Mouse (Mus musculus): ENCODE results near the gene Ly6g5c. TPM values are rescaled to one million over a fixed set of nuclear protein-coding genes. Genes with fewer than 3 reads are reported as not detected.

Gene Ly6g5c
- polyA plus RNA-seq, 1 experiment from 2014 or later, result not detected

GRCm38 (mm10) chr17:35088825-35089644, 19.0 kb upstream of the Ly6g5c start, which contains the start of gene Abhd16a:
Gene Abhd16a (plus strand): TSS chr17:35089263.
- Histone ChIP-seq H3K36me3 (ENCODE audit: control insufficient read depth, insufficient read depth, low read length) (peaks cover 2% of the 10 kb centered on the region; the same call in 1 of the 2 replicates), H3K4me1 (ENCODE audit: control insufficient read depth, insufficient read depth, low read length) (peaks cover 5% of the 10 kb centered on the region), H3K4me3 (ENCODE audit: low read depth, low read length) (peak within 1 kb of the TSS; percentile 60), H3K27ac (ENCODE audit: low read depth, low read length) (peak within 1 kb of the TSS; percentile 94), H3K9me3 (ENCODE audit: control insufficient read depth, low read length) (no peaks in the 10 kb centered on the region), H3K9ac (ENCODE audit: low read length) (peak within 1 kb of the TSS; percentile 92), H3K4me2 (peak within 1 kb of the TSS; percentile 47), H3K27me3 (ENCODE audit: control insufficient read depth, insufficient read depth, low read length) (no peaks in the 10 kb centered on the region)
- 4% methylated on average over 65 of the region's 67 CpGs for WGBS
- DNase-seq (ENCODE audit: low spot score, missing footprints), result peak; percentile 99
- peak; percentile 98 for ATAC-seq (ENCODE audit: low FRiP score)

- DNase-seq (ENCODE audit: low spot score, missing footprints) (no peak), ATAC-seq (ENCODE audit: low FRiP score) (no peak)
- 82% methylated on average over 8 of the region's 8 CpGs for WGBS
- Histone ChIP-seq H3K4me3 (ENCODE audit: low read depth, low read length) (peak overlapping the region; percentile 60), H3K9ac (ENCODE audit: low read length) (peak overlapping the region; percentile 92; the same call in 1 of the 2 replicates), H3K36me3 (ENCODE audit: control insufficient read depth, insufficient read depth, low read length) (peaks cover 2% of the 10 kb centered on the region; the same call in 1 of the 2 replicates), H3K4me2 (peak overlapping the region; percentile 47), H3K9me3 (ENCODE audit: control insufficient read depth, low read length) (no peaks in the 10 kb centered on the region), H3K4me1 (ENCODE audit: control insufficient read depth, insufficient read depth, low read length) (peaks cover 5% of the 10 kb centered on the region), H3K27me3 (ENCODE audit: control insufficient read depth, insufficient read depth, low read length) (no peaks in the 10 kb centered on the region), H3K27ac (ENCODE audit: low read depth, low read length) (no peak overlapping the region)
These were observed 17.7 kb upstream of the Ly6g5c start for GRCm38 (mm10) chr17:35090166-35090932.

DNA sequence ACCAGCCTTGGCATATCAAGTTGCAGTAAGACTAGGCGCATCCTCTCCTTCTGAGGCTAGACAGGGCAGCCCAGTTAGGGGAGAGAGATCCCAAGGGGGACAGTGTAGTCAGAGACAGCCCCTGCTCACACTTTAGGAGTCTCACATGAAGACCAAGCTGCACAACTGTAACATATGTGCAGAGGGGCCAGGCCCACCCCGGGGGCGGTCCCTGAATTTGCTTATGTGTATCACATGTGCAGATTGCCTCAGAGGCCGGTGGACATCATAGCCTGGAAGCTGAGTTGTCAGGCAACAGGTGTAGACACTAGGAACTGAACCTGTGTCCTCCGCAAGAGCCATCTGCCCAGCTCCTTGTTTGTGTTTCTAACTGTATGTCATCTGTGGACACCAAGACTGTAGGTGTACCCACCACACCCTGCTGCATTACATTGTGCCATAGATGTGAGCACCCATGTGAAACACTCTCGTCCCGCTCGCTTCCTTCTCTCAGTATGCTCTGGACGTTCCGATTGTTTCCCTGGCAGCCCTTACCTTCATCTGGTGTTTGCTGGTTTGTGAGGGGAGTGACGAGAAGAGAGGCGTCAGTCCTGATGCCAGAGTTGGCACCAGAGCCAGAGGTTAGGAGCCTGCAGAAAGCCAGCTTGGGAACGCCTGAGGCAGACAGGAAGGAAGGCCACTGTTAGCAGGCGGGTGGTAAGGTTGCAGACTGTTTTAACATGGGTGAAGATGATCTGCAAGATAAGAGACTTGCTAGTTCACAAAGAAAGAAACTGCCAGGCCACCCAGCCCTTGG, 15.5 kb upstream of the Ly6g5c start:
- Histone ChIP-seq H3K9ac (ENCODE audit: low read length) (no peak overlapping the region), H3K4me1 (ENCODE audit: control insufficient read depth, insufficient read depth, low read length) (peaks cover 5% of the 10 kb centered on the region), H3K4me2 (no peak overlapping the region), H3K9me3 (ENCODE audit: control insufficient read depth, low read length) (no peaks in the 10 kb centered on the region), H3K27ac (ENCODE audit: low read depth, low read length) (no peak overlapping the region), H3K4me3 (ENCODE audit: low read depth, low read length) (no peak overlapping the region), H3K27me3 (ENCODE audit: control insufficient read depth, insufficient read depth, low read length) (no peaks in the 10 kb centered on the region), H3K36me3 (ENCODE audit: control insufficient read depth, insufficient read depth, low read length) (peaks cover 5% of the 10 kb centered on the region; the same call in 1 of the 2 replicates)
- WGBS, result 88% methylated on average over 14 of the region's 14 CpGs
- DNase-seq (ENCODE audit: low spot score, missing footprints) (no peak), ATAC-seq (ENCODE audit: low FRiP score) (no peak)

- Histone ChIP-seq H3K4me1 (ENCODE audit: control insufficient read depth, insufficient read depth, low read length) (peaks cover 5% of the 10 kb centered on the region), H3K36me3 (ENCODE audit: control insufficient read depth, insufficient read depth, low read length) (peaks cover 5% of the 10 kb centered on the region; the same call in 1 of the 2 replicates), H3K9ac (ENCODE audit: low read length) (no peak overlapping the region), H3K9me3 (ENCODE audit: control insufficient read depth, low read length) (no peaks in the 10 kb centered on the region), H3K27ac (ENCODE audit: low read depth, low read length) (no peak overlapping the region), H3K4me2 (no peak overlapping the region), H3K4me3 (ENCODE audit: low read depth, low read length) (no peak overlapping the region), H3K27me3 (ENCODE audit: control insufficient read depth, insufficient read depth, low read length) (no peaks in the 10 kb centered on the region)
- ATAC-seq (ENCODE audit: low FRiP score), result no peak
- 91% methylated on average over 15 of the region's 15 CpGs for WGBS
- no peak for DNase-seq (ENCODE audit: low spot score, missing footprints)
These were observed 13.4 kb upstream of the Ly6g5c start for GRCm38 (mm10) chr17:35094475-35095365.

DNA sequence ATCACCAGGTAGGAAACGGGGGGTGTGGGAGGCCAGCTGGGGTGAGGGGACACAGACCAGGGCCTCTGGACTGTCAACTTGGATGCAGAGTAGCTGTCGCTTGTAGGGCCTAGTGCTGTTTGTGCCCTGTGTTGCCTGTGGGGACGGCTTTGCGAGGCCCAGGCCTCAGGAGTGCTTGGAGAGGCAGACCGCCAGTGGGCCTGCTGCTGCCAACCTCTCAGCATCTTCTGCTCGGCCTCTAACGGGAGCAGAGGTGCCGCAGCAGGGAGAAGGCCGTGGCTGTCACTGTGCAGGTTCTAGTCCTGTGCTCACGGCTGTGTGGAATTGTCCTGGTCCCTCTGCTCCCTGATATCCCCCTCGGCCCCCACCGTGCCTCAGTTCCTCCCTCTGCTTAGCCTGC, 11.5 kb upstream of the Ly6g5c start:
- no peak overlapping the region for H3K9ac ChIP-seq (ENCODE audit: low read length)
- 82% methylated on average over 12 of the region's 12 CpGs for WGBS
- H3K4me1 ChIP-seq (ENCODE audit: control insufficient read depth, insufficient read depth, low read length), result no peaks in the 10 kb centered on the region
- no peak for ATAC-seq (ENCODE audit: low FRiP score)
- H3K9me3 ChIP-seq (ENCODE audit: control insufficient read depth, low read length), result no peaks in the 10 kb centered on the region
- H3K27me3 ChIP-seq (ENCODE audit: control insufficient read depth, insufficient read depth, low read length), result no peaks in the 10 kb centered on the region
- H3K4me2 ChIP-seq, result no peak overlapping the region
- no peak for DNase-seq (ENCODE audit: low spot score, missing footprints)
- H3K27ac ChIP-seq (ENCODE audit: low read depth, low read length), result no peak overlapping the region
- no peak overlapping the region for H3K4me3 ChIP-seq (ENCODE audit: low read depth, low read length)
- peaks cover 10% of the 10 kb centered on the region for H3K36me3 ChIP-seq (ENCODE audit: control insufficient read depth, insufficient read depth, low read length)

DNA sequence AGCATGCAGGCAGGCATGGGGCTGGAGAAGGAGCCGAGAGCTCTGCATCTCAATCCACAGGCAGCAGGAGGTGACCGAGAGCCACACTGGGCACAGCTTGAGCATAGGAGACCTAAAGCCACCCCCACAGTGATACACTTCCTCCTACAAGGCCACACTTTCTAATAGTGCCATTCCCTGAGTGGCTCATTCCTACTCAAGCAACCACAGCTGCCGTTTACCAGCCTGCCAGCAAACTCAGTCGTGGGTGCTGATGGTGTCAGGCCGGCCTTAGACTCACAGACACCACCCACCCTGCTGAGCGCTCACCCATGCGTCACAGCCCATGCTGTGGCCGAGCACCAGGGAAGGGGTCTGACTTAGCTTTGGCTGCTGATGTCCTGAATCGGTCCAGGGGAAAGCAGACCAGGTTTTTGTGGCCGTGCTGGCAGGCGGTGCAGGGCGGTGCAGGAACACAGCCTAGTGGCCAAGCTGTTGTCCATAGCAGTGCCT, 10.9 kb upstream of the Ly6g5c start:
- DNase-seq (ENCODE audit: low spot score, missing footprints) (peak; percentile 73), ATAC-seq (ENCODE audit: low FRiP score) (no peak)
- H3K9me3 ChIP-seq (ENCODE audit: control insufficient read depth, low read length), result no peaks in the 10 kb centered on the region
- peaks cover 10% of the 10 kb centered on the region for H3K36me3 ChIP-seq (ENCODE audit: control insufficient read depth, insufficient read depth, low read length)
- 70% methylated on average over 12 of the region's 12 CpGs for WGBS
- H3K9ac ChIP-seq (ENCODE audit: low read length), result no peak overlapping the region
- no peak overlapping the region for H3K4me3 ChIP-seq (ENCODE audit: low read depth, low read length)
- no peaks in the 10 kb centered on the region for H3K4me1 ChIP-seq (ENCODE audit: control insufficient read depth, insufficient read depth, low read length)
- H3K27ac ChIP-seq (ENCODE audit: low read depth, low read length), result no peak overlapping the region
- H3K4me2 ChIP-seq, result no peak overlapping the region
- no peaks in the 10 kb centered on the region for H3K27me3 ChIP-seq (ENCODE audit: control insufficient read depth, insufficient read depth, low read length)

- 77% methylated on average over 10 of the region's 10 CpGs for WGBS
- Histone ChIP-seq H3K4me2 (no peak overlapping the region), H3K4me3 (ENCODE audit: low read depth, low read length) (no peak overlapping the region), H3K4me1 (ENCODE audit: control insufficient read depth, insufficient read depth, low read length) (no peaks in the 10 kb centered on the region), H3K27me3 (ENCODE audit: control insufficient read depth, insufficient read depth, low read length) (no peaks in the 10 kb centered on the region), H3K36me3 (ENCODE audit: control insufficient read depth, insufficient read depth, low read length) (peaks cover 8% of the 10 kb centered on the region), H3K9ac (ENCODE audit: low read length) (no peak overlapping the region), H3K27ac (ENCODE audit: low read depth, low read length) (no peak overlapping the region), H3K9me3 (ENCODE audit: control insufficient read depth, low read length) (no peaks in the 10 kb centered on the region)
- ATAC-seq (ENCODE audit: low FRiP score), result no peak
- DNase-seq (ENCODE audit: low spot score, missing footprints), result no peak
These were observed 7.8 kb upstream of the Ly6g5c start for GRCm38 (mm10) chr17:35100196-35100765.

GRCm38 (mm10) chr17:35101161-35101560, 6.9 kb upstream of the Ly6g5c start:
- H3K4me1 ChIP-seq (ENCODE audit: control insufficient read depth, insufficient read depth, low read length), result peaks cover 5% of the 10 kb centered on the region
- H3K27ac ChIP-seq (ENCODE audit: low read depth, low read length), result no peak overlapping the region
- no peaks in the 10 kb centered on the region for H3K27me3 ChIP-seq (ENCODE audit: control insufficient read depth, insufficient read depth, low read length)
- H3K9me3 ChIP-seq (ENCODE audit: control insufficient read depth, low read length), result no peaks in the 10 kb centered on the region
- no peak for ATAC-seq (ENCODE audit: low FRiP score)
- H3K9ac ChIP-seq (ENCODE audit: low read length), result no peak overlapping the region
- no peak overlapping the region for H3K4me2 ChIP-seq
- WGBS, result 89% methylated on average over 11 of the region's 11 CpGs
- no peak for DNase-seq (ENCODE audit: low spot score, missing footprints)
- H3K4me3 ChIP-seq (ENCODE audit: low read depth, low read length), result no peak overlapping the region
- H3K36me3 ChIP-seq (ENCODE audit: control insufficient read depth, insufficient read depth, low read length), result peaks cover 8% of the 10 kb centered on the region

Data from midbrain, embryonic 11.5 days (tissue).